Mouse (Mus musculus) small intestine, adult 2 months (tissue): ENCODE results near the gene Pan2.
"Not testable (repeated sequence)": the region's sequence is repeated elsewhere in the genome, so short reads cannot be mapped to it uniquely, and the experiment has no call there.

Experiments used
- CTCF ChIP-seq: fragments of 200-500 bp; IDR thresholded peaks from 2 replicates; pipeline ENCODE4 v1.5.1; 2012; ENCODE audit warnings: low read depth, mild to moderate bottlenecking, control low read depth, inconsistent platforms, low read length, moderate library complexity, mixed read lengths; ENCODE audit not compliant: insufficient replicate concordance, insufficient read length; ENCODE audit errors: extremely low read depth
- POLR2A ChIP-seq: fragments of 200-500 bp; IDR thresholded peaks from 2 replicates; pipeline ENCODE4 v1.6.1; 2012; ENCODE audit warnings: low read depth, mild to moderate bottlenecking, control low read depth, inconsistent platforms, low read length, moderate library complexity

GRCm38 (mm10) chr10:128275374-128275773 is 27.8 kb upstream of the Pan2 start:
- not testable (repeated sequence) for TF ChIP-seq CTCF, POLR2A
